Mouse (Mus musculus) lung, embryonic 15.5 days (tissue): ENCODE measurements around the gene Zbtb40. TPM values are rescaled to one million over a fixed set of nuclear protein-coding genes. Genes with fewer than 3 reads are reported as not detected.

Experiments
- ATAC-seq: fragments of 200-750 bp; cut with Nextera tagmentation; 2 replicates; pipeline ENCODE4 v1.8.0; 2017; ENCODE audit warnings: moderate number of reproducible peaks, borderline replicate concordance; ENCODE audit not compliant: low FRiP score, low TSS enrichment; ENCODE audit errors: extremely low read depth
- H3K27ac ChIP-seq: fragments of 300-500 bp; sonication (generic); 2 replicates; pipeline ENCODE4 v1.5.1; 2015; ENCODE audit warnings: moderate library complexity, mild to moderate bottlenecking, inconsistent platforms
- H3K27me3 ChIP-seq: fragments of 300-500 bp; sonication (generic); 2 replicates; pipeline ENCODE4 v1.6.1; 2015; ENCODE audit warnings: inconsistent platforms
- H3K36me3 ChIP-seq: fragments of 300-500 bp; sonication (generic); 2 replicates; pipeline ENCODE4 v1.6.1; 2015; ENCODE audit warnings: inconsistent platforms
- H3K4me1 ChIP-seq: fragments of 300-500 bp; sonication (generic); 2 replicates; pipeline ENCODE4 v1.6.1; 2015; ENCODE audit warnings: inconsistent platforms
- H3K4me2 ChIP-seq: fragments of 300-500 bp; sonication (generic); 2 replicates; pipeline ENCODE4 v1.6.1; 2015; ENCODE audit warnings: inconsistent platforms, mild to moderate bottlenecking, moderate library complexity
- H3K4me3 ChIP-seq: fragments of 300-500 bp; sonication (generic); 2 replicates; pipeline ENCODE4 v1.5.1; 2015; ENCODE audit warnings: mild to moderate bottlenecking, inconsistent platforms
- H3K9ac ChIP-seq: fragments of 300-500 bp; sonication (generic); 2 replicates; pipeline ENCODE4 v1.6.1; 2015; ENCODE audit warnings: inconsistent platforms
- H3K9me3 ChIP-seq: fragments of 300-500 bp; sonication (generic); 2 replicates; pipeline ENCODE4 v1.6.1; 2016; ENCODE audit warnings: inconsistent platforms
- WGBS: fragments of 180-500 bp; shearing (Covaris S2); methylation state at CpG from one replicate; pipeline ENCODE4 v1.1.7; 2015; 5-methylcytosine and 5-hydroxymethylcytosine counted together
- polyA plus RNA-seq: library from polyadenylated mRNA; unstranded; fragments of >200 nt; fragmentation: Nextera tagmentation; extraction: Ambion mirVana; gene quantifications from 2 replicates; pipeline ENCODE4 v1.2.1, GENCODE M21; 2015

Zbtb40 gene
- polyA plus RNA-seq, 1 experiment from 2014 or later: 5.1 TPM

DNA sequence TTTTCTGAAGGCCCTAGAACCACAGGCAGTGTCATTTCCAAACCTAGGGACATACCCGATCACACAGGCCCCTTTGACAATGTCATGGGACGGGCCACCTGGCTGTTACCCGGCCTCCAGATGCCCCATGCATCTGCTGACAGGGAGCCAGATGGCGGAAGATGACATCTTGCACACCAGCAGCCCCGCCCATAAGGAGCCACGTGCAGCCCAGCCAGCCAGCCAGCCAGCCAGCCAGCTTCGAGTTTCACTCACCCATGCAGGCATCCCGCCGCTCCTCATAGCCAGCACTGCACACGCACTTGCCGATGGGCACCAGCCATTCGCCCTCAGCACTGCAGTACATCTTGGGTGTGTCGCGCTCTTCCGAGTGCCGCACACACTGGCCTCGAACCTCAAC lies 103.2 kb downstream of the Zbtb40 start:
- ATAC-seq: no peak
- Histone ChIP-seq H3K27me3 (peaks cover 91% of the 10 kb centered on the region), H3K4me3 (no peak overlapping the region), H3K4me1 (peaks cover 27% of the 10 kb centered on the region), H3K9me3 (no peaks in the 10 kb centered on the region), H3K4me2 (no peak overlapping the region), H3K9ac (no peak overlapping the region), H3K27ac (no peak overlapping the region), H3K36me3 (no peaks in the 10 kb centered on the region)
- WGBS: 55% methylated on average over 17 of the region's 17 CpGs

- no peak overlapping the region for H3K9ac ChIP-seq
- no peak overlapping the region for H3K4me2 ChIP-seq
- no peak overlapping the region for H3K4me3 ChIP-seq
- no peaks in the 10 kb centered on the region for H3K9me3 ChIP-seq
- WGBS: 78% methylated on average over 11 of the region's 11 CpGs
- H3K4me1 ChIP-seq: peaks cover 20% of the 10 kb centered on the region
- H3K36me3 ChIP-seq: no peaks in the 10 kb centered on the region
- H3K27ac ChIP-seq: no peak overlapping the region
- peaks cover 91% of the 10 kb centered on the region for H3K27me3 ChIP-seq
- ATAC-seq: no peak
Measured at GRCm38 (mm10) chr4:136944558-136945350, 103.8 kb downstream of the Zbtb40 start.

DNA sequence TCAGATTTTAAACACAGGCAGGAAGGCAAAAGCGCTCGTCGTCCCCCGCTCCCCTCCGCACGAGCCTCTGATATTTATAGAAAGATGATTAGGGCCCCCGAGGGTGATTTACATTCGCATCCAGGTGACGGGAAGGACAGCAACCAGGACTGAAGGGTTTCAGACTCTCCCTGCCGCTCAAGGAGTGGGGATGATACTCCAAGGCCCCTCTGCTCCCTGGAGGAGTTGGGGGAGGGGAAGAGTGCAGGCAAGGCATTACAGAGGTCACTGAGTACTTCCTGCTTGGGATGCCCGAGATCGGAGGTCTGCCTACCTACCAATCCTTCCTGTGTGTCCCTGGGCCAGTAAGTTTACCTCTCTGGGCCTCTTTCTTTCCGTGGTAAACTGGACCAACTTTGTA lies 105.4 kb downstream of the Zbtb40 start:
- WGBS: 8% methylated on average over 13 of the region's 13 CpGs
- no peak overlapping the region for H3K4me3 ChIP-seq
- no peak overlapping the region; the same call in 1 of the 2 replicates for H3K9ac ChIP-seq
- no peak overlapping the region for H3K27ac ChIP-seq
- no peaks in the 10 kb centered on the region for H3K36me3 ChIP-seq
- no peaks in the 10 kb centered on the region for H3K9me3 ChIP-seq
- peaks cover 13% of the 10 kb centered on the region for H3K4me1 ChIP-seq
- no peak overlapping the region for H3K4me2 ChIP-seq
- peaks cover 96% of the 10 kb centered on the region for H3K27me3 ChIP-seq
- ATAC-seq: no peak

GRCm38 (mm10) chr4:136942761-136943160 lies 105.8 kb downstream of the Zbtb40 start:
- Histone ChIP-seq H3K27me3 (peaks cover 96% of the 10 kb centered on the region), H3K36me3 (no peaks in the 10 kb centered on the region), H3K27ac (no peak overlapping the region), H3K9me3 (no peaks in the 10 kb centered on the region), H3K4me1 (peaks cover 13% of the 10 kb centered on the region), H3K4me2 (no peak overlapping the region), H3K9ac (no peak overlapping the region; the same call in 1 of the 2 replicates), H3K4me3 (no peak overlapping the region)
- WGBS: 17% methylated on average over 18 of the region's 18 CpGs
- ATAC-seq: peak; percentile 76

DNA sequence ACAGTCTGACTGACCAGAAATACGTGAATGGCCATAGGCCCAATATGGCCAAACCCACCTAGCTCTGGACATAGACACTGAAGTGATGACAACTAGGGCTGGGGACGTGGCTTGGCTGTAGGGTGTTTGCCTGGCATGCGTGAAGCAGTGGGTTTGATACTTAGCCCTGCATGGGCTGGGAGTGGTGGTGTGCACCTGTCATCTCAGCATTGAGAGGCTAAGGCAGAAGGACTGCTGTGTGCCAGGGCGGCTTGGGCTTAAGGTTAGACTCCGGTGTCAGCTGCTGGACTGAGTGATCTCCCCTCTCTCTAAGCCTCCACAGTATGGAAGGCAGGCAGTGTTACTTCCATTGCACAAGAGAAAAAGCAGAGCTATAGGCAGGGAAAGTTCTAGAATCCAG lies 110.7 kb downstream of the Zbtb40 start:
- Histone ChIP-seq H3K9me3 (no peaks in the 10 kb centered on the region), H3K9ac (no peak overlapping the region), H3K4me2 (no peak overlapping the region), H3K27ac (no peak overlapping the region), H3K27me3 (peaks cover 77% of the 10 kb centered on the region), H3K36me3 (no peaks in the 10 kb centered on the region), H3K4me3 (no peak overlapping the region), H3K4me1 (peaks cover 16% of the 10 kb centered on the region)
- WGBS: 80% methylated on average over 5 of the region's 5 CpGs
- no peak for ATAC-seq

DNA sequence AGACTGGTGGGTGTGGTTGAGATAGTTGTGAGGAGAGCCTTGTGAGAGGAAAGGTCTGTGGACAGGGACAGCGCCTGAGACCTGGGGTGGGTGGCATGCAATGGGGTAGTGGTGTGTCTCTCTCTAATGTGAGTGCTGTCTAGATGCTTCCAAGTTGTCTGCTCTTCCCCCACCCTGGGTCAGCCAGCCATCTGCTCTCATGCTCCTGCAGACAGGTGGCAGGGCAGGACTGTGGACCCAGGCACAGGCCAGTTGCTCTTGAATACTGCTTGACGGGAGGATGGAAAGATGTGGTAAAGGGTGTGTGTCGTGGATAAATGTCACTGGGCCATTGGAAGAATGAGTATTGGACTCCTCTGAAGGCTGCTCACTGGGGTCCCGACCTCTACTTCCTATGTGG lies 111.3 kb downstream of the Zbtb40 start:
- Histone ChIP-seq H3K4me1 (peaks cover 10% of the 10 kb centered on the region; the same call in 1 of the 2 replicates), H3K36me3 (no peaks in the 10 kb centered on the region), H3K27me3 (peaks cover 77% of the 10 kb centered on the region), H3K27ac (no peak overlapping the region), H3K9ac (no peak overlapping the region), H3K9me3 (no peaks in the 10 kb centered on the region), H3K4me2 (no peak overlapping the region), H3K4me3 (no peak overlapping the region)
- ATAC-seq: no peak
- 60% methylated on average over 4 of the region's 4 CpGs for WGBS

- 40% methylated on average over 18 of the region's 18 CpGs for WGBS
- H3K27me3 ChIP-seq: peaks cover 75% of the 10 kb centered on the region
- no peak overlapping the region for H3K9ac ChIP-seq
- H3K4me3 ChIP-seq: no peak overlapping the region
- no peaks in the 10 kb centered on the region for H3K9me3 ChIP-seq
- H3K27ac ChIP-seq: no peak overlapping the region
- peaks cover 8% of the 10 kb centered on the region; the same call in 1 of the 2 replicates for H3K4me1 ChIP-seq
- no peaks in the 10 kb centered on the region for H3K36me3 ChIP-seq
- no peak overlapping the region for H3K4me2 ChIP-seq
- peak; percentile 69; the same call in 1 of the 2 replicates for ATAC-seq
Measured at GRCm38 (mm10) chr4:136934746-136935613, 113.6 kb downstream of the Zbtb40 start.

DNA sequence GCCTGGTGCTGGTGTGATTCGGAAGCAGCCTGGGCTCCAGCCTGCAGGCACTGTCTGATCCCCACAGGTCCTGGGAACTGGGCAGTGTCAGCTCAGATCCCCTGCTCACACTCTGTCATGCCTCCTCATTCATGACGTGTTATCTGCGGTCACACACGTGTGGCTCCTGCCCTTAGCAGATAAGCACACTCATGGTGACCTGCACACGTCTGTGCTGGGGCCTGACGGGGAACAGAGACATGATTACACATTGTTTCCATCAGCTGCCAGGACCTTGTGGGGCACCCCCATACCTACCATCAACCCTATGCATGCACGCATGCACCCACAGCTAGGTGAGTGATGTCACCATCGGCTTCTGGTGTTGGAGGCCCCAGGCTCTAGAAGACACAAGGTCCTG lies 118.1 kb downstream of the Zbtb40 start:
- ATAC-seq: no peak
- 61% methylated on average over 8 of the region's 8 CpGs for WGBS

More for the DNA sequence above, 118.1 kb downstream of the Zbtb40 start:
- Histone ChIP-seq H3K4me1 (peaks cover 8% of the 10 kb centered on the region; the same call in 1 of the 2 replicates), H3K36me3 (no peaks in the 10 kb centered on the region), H3K27me3 (peaks cover 82% of the 10 kb centered on the region), H3K4me3 (no peak overlapping the region), H3K9me3 (no peaks in the 10 kb centered on the region), H3K4me2 (no peak overlapping the region), H3K9ac (no peak overlapping the region), H3K27ac (no peak overlapping the region)

Other genes starting within 250 kb of the Zbtb40 start
- 5.1 and 5.8 TPM in 2 replicates for gene Ephb2, start 212.8 kb downstream of the Zbtb40 start, polyA plus RNA-seq
- gene C1qb, start 162.6 kb downstream of the Zbtb40 start, polyA plus RNA-seq: 46.4 and 51.0 TPM in 2 replicates
- 22.1 and 24.6 TPM in 2 replicates for gene C1qc, start 155.7 kb downstream of the Zbtb40 start, polyA plus RNA-seq
- 33.2 TPM in 2 replicates for gene C1qa, start 150.0 kb downstream of the Zbtb40 start, polyA plus RNA-seq
- gene Epha8, start 92.0 kb downstream of the Zbtb40 start, polyA plus RNA-seq: 0.06 and 0.34 TPM in 2 replicates
- gene Wnt4, start 228.7 kb upstream of the Zbtb40 start, polyA plus RNA-seq: 1.8 and 1.9 TPM in 2 replicates